Mouse (Mus musculus): ENCODE data around the gene Gatad2b. TPM values are rescaled to one million over a fixed set of nuclear protein-coding genes. Genes with fewer than 3 reads are reported as not detected.
A peak's percentile ranks its signal among the peaks of the same experiment; 100 is the strongest.

Gatad2b gene
- polyA plus RNA-seq, 1 experiment, result 2.8 TPM

DNA sequence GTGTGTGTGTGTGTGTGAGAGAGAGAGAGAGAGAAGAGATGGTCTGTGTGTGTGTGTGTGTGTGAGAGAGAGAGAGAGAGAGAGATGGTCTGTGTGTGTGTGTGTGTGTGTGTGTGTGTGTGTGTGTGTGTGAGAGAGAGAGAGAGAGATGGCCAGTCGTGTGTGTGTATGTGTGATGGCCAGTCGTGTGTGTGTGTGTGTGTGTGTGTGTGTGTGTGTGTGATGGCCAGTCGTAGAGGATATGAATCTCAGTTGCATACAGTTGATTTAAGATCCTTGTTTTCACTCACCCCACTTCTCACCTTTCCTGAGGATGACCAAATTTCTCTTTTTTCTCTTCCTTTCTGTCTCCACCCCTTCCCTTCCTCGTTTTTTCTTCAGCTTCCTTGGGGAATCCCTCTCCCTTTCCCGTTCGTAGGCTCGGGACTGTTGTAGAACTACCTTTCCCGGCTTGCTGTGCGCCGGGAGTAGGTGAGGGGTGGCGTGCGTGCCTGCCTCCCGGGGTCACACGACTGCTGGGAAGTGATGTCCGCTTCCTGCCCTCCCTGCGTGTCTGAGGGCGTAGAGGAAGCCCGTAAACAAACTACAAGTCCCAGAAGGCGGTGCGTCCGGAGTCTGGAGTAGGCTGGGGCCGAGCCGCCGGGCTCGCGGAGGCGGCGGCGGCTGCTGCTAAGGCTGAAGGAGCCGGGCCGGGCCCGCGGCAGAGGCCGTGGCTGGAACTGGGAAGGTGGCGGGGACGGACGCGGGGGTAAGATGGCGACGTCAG is 39.1 kb upstream of the Gatad2b start, which contains the start of gene Crtc2:
Gene Crtc2 (plus strand): TSS at position 511 of the 766 bp plus-strand sequence.
- peaks cover 50% of the 10 kb centered on the region for H3K4me1 ChIP-seq
- peak within 1 kb of the TSS; percentile 96 for H3K4me3 ChIP-seq (replicated peaks)
- H3K27me3 ChIP-seq (replicated peaks), result no peaks in the 10 kb centered on the region
- TF ChIP-seq FLI1 (IDR thresholded peaks at IDR 0.05; ENCODE audit: low read length) (0 out of 2 replicates have a peak, but pooled peaks have one; percentile 25), GATA1 (IDR thresholded peaks at IDR 0.05; ENCODE audit: borderline replicate concordance, low read length) (no peak)
- no peaks in the 10 kb centered on the region for H3K9me3 ChIP-seq
- peaks cover 57% of the 10 kb centered on the region for H3K36me3 ChIP-seq (replicated peaks; ENCODE audit: low read length)

- H3K9me3 ChIP-seq, result no peaks in the 10 kb centered on the region
- peak overlapping the region; percentile 96 for H3K4me3 ChIP-seq (replicated peaks)
- peaks cover 43% of the 10 kb centered on the region for H3K4me1 ChIP-seq
- H3K27me3 ChIP-seq (replicated peaks), result no peaks in the 10 kb centered on the region
- TF ChIP-seq FLI1 (IDR thresholded peaks at IDR 0.05; ENCODE audit: low read length) (no peak), GATA1 (IDR thresholded peaks at IDR 0.05; ENCODE audit: borderline replicate concordance, low read length) (no peak)
- H3K36me3 ChIP-seq (replicated peaks; ENCODE audit: low read length), result peaks cover 60% of the 10 kb centered on the region
Measured at GRCm38 (mm10) chr3:90254419-90255193, 38.4 kb upstream of the Gatad2b start.

GRCm38 (mm10) chr3:90255194-90255565 is 37.8 kb upstream of the Gatad2b start:
- Histone ChIP-seq H3K4me3 (replicated peaks) (peak overlapping the region; percentile 96), H3K36me3 (replicated peaks; ENCODE audit: low read length) (peaks cover 62% of the 10 kb centered on the region), H3K9me3 (no peaks in the 10 kb centered on the region)

GRCm38 (mm10) chr3:90255784-90256353 is 37.1 kb upstream of the Gatad2b start:
- Histone ChIP-seq H3K4me3 (replicated peaks) (peak overlapping the region; percentile 56), H3K36me3 (replicated peaks; ENCODE audit: low read length) (peaks cover 62% of the 10 kb centered on the region), H3K27me3 (replicated peaks) (no peaks in the 10 kb centered on the region), H3K9me3 (no peaks in the 10 kb centered on the region), H3K4me1 (peaks cover 40% of the 10 kb centered on the region)
- TF ChIP-seq FLI1 (IDR thresholded peaks at IDR 0.05; ENCODE audit: low read length), result no peak
- TF ChIP-seq GATA1 (IDR thresholded peaks at IDR 0.05; ENCODE audit: borderline replicate concordance, low read length), result no peak

More at GRCm38 (mm10) chr3:90255194-90255565, 37.8 kb upstream of the Gatad2b start:
- TF ChIP-seq GATA1 (IDR thresholded peaks at IDR 0.05; ENCODE audit: borderline replicate concordance, low read length), result no peak
- TF ChIP-seq FLI1 (IDR thresholded peaks at IDR 0.05; ENCODE audit: low read length), result no peak
- Histone ChIP-seq H3K27me3 (replicated peaks) (no peaks in the 10 kb centered on the region), H3K4me1 (peaks cover 42% of the 10 kb centered on the region)

GRCm38 (mm10) chr3:90256731-90257530 is 36.0 kb upstream of the Gatad2b start:
- no peaks in the 10 kb centered on the region for H3K9me3 ChIP-seq
- H3K36me3 ChIP-seq (replicated peaks; ENCODE audit: low read length), result peaks cover 62% of the 10 kb centered on the region
- H3K4me1 ChIP-seq, result peaks cover 33% of the 10 kb centered on the region
- H3K27me3 ChIP-seq (replicated peaks), result no peaks in the 10 kb centered on the region
- no peak for TF ChIP-seq FLI1 (IDR thresholded peaks at IDR 0.05; ENCODE audit: low read length)
- TF ChIP-seq GATA1 (IDR thresholded peaks at IDR 0.05; ENCODE audit: borderline replicate concordance, low read length), result no peak
- no peak overlapping the region for H3K4me3 ChIP-seq (replicated peaks)

DNA sequence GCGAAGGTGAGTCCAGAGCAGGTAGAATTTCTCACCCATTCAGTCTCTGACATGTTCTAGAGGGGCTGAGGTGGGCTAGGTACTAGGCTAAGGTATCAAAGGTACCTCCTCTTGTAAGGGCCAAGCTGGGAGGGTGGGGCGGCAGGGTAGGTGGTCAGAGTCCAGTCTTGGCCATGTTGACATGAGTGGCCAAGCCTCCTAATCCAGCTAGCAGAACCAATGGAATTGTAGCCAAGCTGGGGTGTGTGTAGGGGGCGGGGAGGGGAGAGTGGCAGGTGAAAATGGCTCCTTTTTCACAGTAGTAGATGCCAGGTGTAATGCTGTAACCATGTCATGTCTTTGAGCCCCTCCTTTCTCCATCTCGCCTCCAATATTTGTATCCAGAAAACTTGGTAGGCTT is 34.5 kb upstream of the Gatad2b start:
- H3K9me3 ChIP-seq, result no peaks in the 10 kb centered on the region
- H3K36me3 ChIP-seq (replicated peaks; ENCODE audit: low read length), result peaks cover 78% of the 10 kb centered on the region
- no peaks in the 10 kb centered on the region for H3K27me3 ChIP-seq (replicated peaks)
- no peak for TF ChIP-seq FLI1 (IDR thresholded peaks at IDR 0.05; ENCODE audit: low read length)
- no peak for TF ChIP-seq GATA1 (IDR thresholded peaks at IDR 0.05; ENCODE audit: borderline replicate concordance, low read length)
- H3K4me3 ChIP-seq (replicated peaks), result no peak overlapping the region
- H3K4me1 ChIP-seq, result peaks cover 44% of the 10 kb centered on the region

GRCm38 (mm10) chr3:90263121-90263771 is 29.7 kb upstream of the Gatad2b start:
- H3K9me3 ChIP-seq, result no peaks in the 10 kb centered on the region
- H3K4me1 ChIP-seq, result peaks cover 52% of the 10 kb centered on the region
- peak overlapping the region; percentile 16 for H3K4me3 ChIP-seq (replicated peaks)
- no peaks in the 10 kb centered on the region for H3K27me3 ChIP-seq (replicated peaks)
- peaks cover 76% of the 10 kb centered on the region for H3K36me3 ChIP-seq (replicated peaks; ENCODE audit: low read length)
- no peak for TF ChIP-seq GATA1 (IDR thresholded peaks at IDR 0.05; ENCODE audit: borderline replicate concordance, low read length)
- no peak for TF ChIP-seq FLI1 (IDR thresholded peaks at IDR 0.05; ENCODE audit: low read length)

- no peaks in the 10 kb centered on the region for H3K9me3 ChIP-seq
- peaks cover 76% of the 10 kb centered on the region for H3K36me3 ChIP-seq (replicated peaks; ENCODE audit: low read length)
- peak overlapping the region; percentile 95 for H3K4me3 ChIP-seq (replicated peaks)
- H3K27me3 ChIP-seq (replicated peaks), result no peaks in the 10 kb centered on the region
- no peak for TF ChIP-seq GATA1 (IDR thresholded peaks at IDR 0.05; ENCODE audit: borderline replicate concordance, low read length)
- TF ChIP-seq FLI1 (IDR thresholded peaks at IDR 0.05; ENCODE audit: low read length), result no peak
- peaks cover 64% of the 10 kb centered on the region for H3K4me1 ChIP-seq
Measured at GRCm38 (mm10) chr3:90264687-90265033, 28.3 kb upstream of the Gatad2b start.
